22 mouse cellular contexts compared by ENCODE assay signal in genomic region chr6:31615426-31615970, GRCm38 (mm10). TPM values are rescaled to one million over a fixed set of nuclear protein-coding genes. Genes with fewer than 3 reads are reported as not detected.
DNase-seq lines count a peak whose midpoint lies in the region; ATAC-seq and TF ChIP-seq lines count a peak whose summit lies in the region.
"Had no signal": no experiment of that assay in that cellular context is flagged by ENCODE, and none has a peak within 500 bp of the region (broad histone marks: within the 10 kb centered on the region; RNA-seq: fewer than 3 reads in every experiment).

No protein-coding gene starts in this region.

- no peak for ATAC-seq in G1E (ENCODE audit: extremely low read depth, insufficient number of reproducible peaks, low FRiP score, poor library complexity, severe bottlenecking)
- ATAC-seq in intestine, embryonic 16.5 days: peak; percentile 85
- no peak for ATAC-seq in liver, embryonic 16.5 days (ENCODE audit: low read depth)
- ATAC-seq: forebrain, postnatal 0 days; midbrain, embryonic 13.5 days had no signal

- no peaks in the 10 kb centered on the region for H3K79me2 ChIP-seq in heart, adult 2 months (replicated peaks; ENCODE audit: control insufficient read depth, insufficient read depth, low read length)

- H3K36me3 ChIP-seq in heart, adult 2 months (ENCODE audit: control insufficient read depth, insufficient read depth, low read length): 0 out of 2 replicates have a peak, but pooled peaks cover 2% of the 10 kb centered on the region
- H3K36me3 ChIP-seq in G1E (replicated peaks): peaks cover 25% of the 10 kb centered on the region
- H3K36me3 ChIP-seq in intestine, embryonic 16.5 days (ENCODE audit: control insufficient read depth, insufficient read depth, low read length): no peaks in the 10 kb centered on the region
- H3K36me3 ChIP-seq in liver, embryonic 16.5 days (ENCODE audit: control insufficient read depth, insufficient read depth): no peaks in the 10 kb centered on the region
- no peaks in the 10 kb centered on the region for H3K36me3 ChIP-seq in thymus, adult 2 months (ENCODE audit: control insufficient read depth, insufficient read depth, low read length)
- H3K36me3 ChIP-seq: heart, embryonic 12.5 days; hindbrain, embryonic 12.5 days; midbrain, embryonic 13.5 days had no signal

- 65% methylated on average over 4 of the region's 4 CpGs for WGBS in heart, adult 2 months
- 56% methylated on average over 4 of the region's 4 CpGs for WGBS in intestine, embryonic 16.5 days
- 60% methylated on average over 4 of the region's 4 CpGs for WGBS in liver, embryonic 16.5 days (ENCODE audit: insufficient replicate concordance)
- 91% methylated on average over 4 of the region's 4 CpGs for WGBS in thymus, adult 2 months

- no peak for TF ChIP-seq CTCF in heart, adult 2 months (IDR thresholded peaks at IDR 0.05)
- TF ChIP-seq CTCF in G1E (IDR thresholded peaks at IDR 0.05; ENCODE audit: low read depth, low read length): no peak
- no peak for TF ChIP-seq CTCF in thymus, adult 2 months (IDR thresholded peaks at IDR 0.05; ENCODE audit: borderline replicate concordance, control insufficient read depth, extremely low read depth, insufficient read depth, low read length, poor library complexity)

- 0 out of 2 replicates have a peak, but pooled peaks have one; percentile 39 for TF ChIP-seq EP300 in heart, adult 2 months (IDR thresholded peaks at IDR 0.05; ENCODE audit: insufficient read depth, low read depth, low read length)

- peak overlapping the region; percentile 20 for H3K27ac ChIP-seq in heart, adult 2 months
- H3K27ac ChIP-seq in intestine, embryonic 16.5 days (ENCODE audit: low read length): no peak overlapping the region
- H3K27ac ChIP-seq in liver, embryonic 16.5 days (ENCODE audit: low read length): peak overlapping the region; percentile 55; the same call in 1 of the 2 replicates
- H3K27ac ChIP-seq in thymus, adult 2 months (ENCODE audit: control insufficient read depth, insufficient read depth, low read length): no peak overlapping the region
- H3K27ac ChIP-seq: hindbrain, embryonic 12.5 days; kidney, postnatal 0 days; midbrain, embryonic 13.5 days had no signal

- H3K4me1 ChIP-seq in heart, adult 2 months (ENCODE audit: control insufficient read depth, insufficient read depth, low read length): peaks cover 22% of the 10 kb centered on the region
- H3K4me1 ChIP-seq in G1E (ENCODE audit: insufficient read depth, low read depth, low read length): peaks cover 89% of the 10 kb centered on the region
- H3K4me1 ChIP-seq in intestine, embryonic 16.5 days (ENCODE audit: control insufficient read depth, insufficient read depth, low read length): peaks cover 11% of the 10 kb centered on the region
- peaks cover 53% of the 10 kb centered on the region for H3K4me1 ChIP-seq in liver, embryonic 16.5 days (ENCODE audit: control insufficient read depth, low read depth, low read length)
- H3K4me1 ChIP-seq in thymus, adult 2 months (replicated peaks; ENCODE audit: control insufficient read depth, insufficient read depth, low read length): no peaks in the 10 kb centered on the region
- H3K4me1 ChIP-seq: hindbrain, embryonic 12.5 days; midbrain, embryonic 13.5 days had no signal

- intact Hi-C loops in heart, adult 2 months (cut with DNase I): no loop called here
- intact Hi-C loops in heart, postnatal 10 days (cut with DNase I): loop anchor here (5.0 kb wide), 1 partner anchor 53 kb away; the partner anchor contains the start of gene Podxl

- no peaks in the 10 kb centered on the region for H3K9me3 ChIP-seq in G1E (replicated peaks)
- H3K9me3 ChIP-seq in intestine, embryonic 16.5 days (ENCODE audit: control insufficient read depth, low read length): no peaks in the 10 kb centered on the region
- no peaks in the 10 kb centered on the region for H3K9me3 ChIP-seq in liver, embryonic 16.5 days (replicated peaks; ENCODE audit: control insufficient read depth, low read length)
- H3K9me3 ChIP-seq: heart, embryonic 12.5 days; hindbrain, embryonic 12.5 days; midbrain, embryonic 13.5 days had no signal

- TF ChIP-seq POLR2A in heart, adult 2 months (IDR thresholded peaks at IDR 0.05; ENCODE audit: insufficient read depth, low read depth, low read length): no peak
- no peak for TF ChIP-seq POLR2A in thymus, adult 2 months (IDR thresholded peaks at IDR 0.05; ENCODE audit: control insufficient read depth, extremely low read depth, insufficient read depth, low read length, poor library complexity)

- H3K27me3 ChIP-seq in heart, adult 2 months (ENCODE audit: control insufficient read depth, insufficient read depth, low read length): no peaks in the 10 kb centered on the region
- no peaks in the 10 kb centered on the region for H3K27me3 ChIP-seq in G1E (ENCODE audit: insufficient read depth, low read length)
- H3K27me3 ChIP-seq in intestine, embryonic 16.5 days (replicated peaks; ENCODE audit: control insufficient read depth, insufficient read depth, low read length): no peaks in the 10 kb centered on the region
- no peaks in the 10 kb centered on the region for H3K27me3 ChIP-seq in liver, embryonic 16.5 days (ENCODE audit: control insufficient read depth, insufficient read depth, low read depth, low read length)
- H3K27me3 ChIP-seq in thymus, adult 2 months (ENCODE audit: control insufficient read depth, insufficient read depth, low read length): no peaks in the 10 kb centered on the region
- H3K27me3 ChIP-seq: heart, embryonic 12.5 days; hindbrain, embryonic 12.5 days; midbrain, embryonic 13.5 days had no signal

- DNase-seq in heart, adult 2 months: no peak
- DNase-seq in heart, postnatal 10 days: no peak
- no peak for DNase-seq in G1E (ENCODE audit: low spot score)
- DNase-seq in right cerebral cortex, postnatal 25 days: no peak
- DNase-seq in kidney, postnatal 14 days: no peak
- no peak for DNase-seq in thymus, adult 2 months
- DNase-seq: adrenal gland, postnatal 14 days; B cell, adult 2 months; cerebellum, adult 8-10 months; forebrain, postnatal 0 days; heart, postnatal 14 days; kidney, adult 2 months; lung, adult 18-20 months; lung, postnatal 14 days; thymus, postnatal 36 days had no signal

- H3K4me2 ChIP-seq in intestine, embryonic 16.5 days (ENCODE audit: low read depth, low read length): no peak overlapping the region
- peak overlapping the region; percentile 78 for H3K4me2 ChIP-seq in liver, embryonic 16.5 days (ENCODE audit: low read depth, low read length)
- H3K4me2 ChIP-seq: heart, embryonic 12.5 days; hindbrain, embryonic 12.5 days; midbrain, embryonic 13.5 days had no signal

- no peak overlapping the region for H3K9ac ChIP-seq in heart, adult 2 months (ENCODE audit: low read depth, low read length)
- H3K9ac ChIP-seq in intestine, embryonic 16.5 days (ENCODE audit: low read depth, low read length): no peak overlapping the region
- H3K9ac ChIP-seq in liver, embryonic 16.5 days (ENCODE audit: low read depth, low read length): no peak overlapping the region
- H3K9ac ChIP-seq: forebrain, postnatal 0 days; heart, embryonic 12.5 days; hindbrain, embryonic 12.5 days; midbrain, embryonic 13.5 days had no signal

- no peak overlapping the region for H3K4me3 ChIP-seq in heart, adult 2 months
- H3K4me3 ChIP-seq in G1E (ENCODE audit: low read depth, low read length): peak overlapping the region; percentile 17; the same call in 1 of the 2 replicates
- H3K4me3 ChIP-seq in intestine, embryonic 16.5 days (ENCODE audit: low read length): no peak overlapping the region
- H3K4me3 ChIP-seq in liver, embryonic 16.5 days (ENCODE audit: low read depth, low read length): no peak overlapping the region
- no peak overlapping the region for H3K4me3 ChIP-seq in thymus, adult 2 months (ENCODE audit: control insufficient read depth, insufficient read depth, low read length)
- H3K4me3 ChIP-seq: heart, embryonic 12.5 days; hindbrain, embryonic 12.5 days; midbrain, embryonic 13.5 days had no signal

RNA-seq across cellular contexts. Expression of gene Podxl, which starts 51.7 kb away (rescaled TPM):
- total RNA-seq in heart, adult 2 months (2021): 10 to 100 TPM; 71.6 to 90.9 TPM
- 53.8 and 99.2 TPM in 2 replicates for polyA plus RNA-seq in heart, adult 2 months (2012; rRNA removed)
- total RNA-seq in heart, postnatal 10 days (2021): 100 to 1,000 TPM; 106 to 113 TPM
- total RNA-seq in G1E (2014; fragmentation: Nextera tagmentation): 45.3 and 59.2 TPM in 2 replicates
- total RNA-seq in G1E (2017): 42.3 and 46.1 TPM in 2 replicates
- polyA plus RNA-seq in G1E (2012): 49.7 and 61.2 TPM in 2 replicates
- 36.2 and 47.4 TPM in 2 replicates for polyA plus RNA-seq in intestine, embryonic 16.5 days (2015; fragmentation: Nextera tagmentation; extraction: Ambion mirVana)
- polyA plus RNA-seq in liver, embryonic 16.5 days (2015; fragmentation: Nextera tagmentation; extraction: Ambion mirVana): 3.5 and 4.3 TPM in 2 replicates
- 6.3 and 6.6 TPM in 2 replicates for polyA plus RNA-seq in thymus, adult 2 months (2012; rRNA removed)
- total RNA-seq: CH12.LX had no signal

Comparison
In these comparisons a context has a peak if more than half of its experiments do, and no peak if none do; other contexts are left out.
1. H3K27ac ChIP-seq: peak in heart, adult 2 months (single experiment) and liver, embryonic 16.5 days (single experiment); none in intestine, embryonic 16.5 days (single experiment) and thymus, adult 2 months (single experiment).